Mouse (Mus musculus): ENCODE measurements around the gene Olfr705. TPM values are rescaled to one million over a fixed set of nuclear protein-coding genes. Genes with fewer than 3 reads are reported as not detected.
"Not testable (repeated sequence)": the region's sequence is repeated elsewhere in the genome, so short reads cannot be mapped to it uniquely, and the experiment has no call there.

The Olfr705 gene
- not detected for polyA plus RNA-seq (2017; shearing (Covaris generic))

DNA sequence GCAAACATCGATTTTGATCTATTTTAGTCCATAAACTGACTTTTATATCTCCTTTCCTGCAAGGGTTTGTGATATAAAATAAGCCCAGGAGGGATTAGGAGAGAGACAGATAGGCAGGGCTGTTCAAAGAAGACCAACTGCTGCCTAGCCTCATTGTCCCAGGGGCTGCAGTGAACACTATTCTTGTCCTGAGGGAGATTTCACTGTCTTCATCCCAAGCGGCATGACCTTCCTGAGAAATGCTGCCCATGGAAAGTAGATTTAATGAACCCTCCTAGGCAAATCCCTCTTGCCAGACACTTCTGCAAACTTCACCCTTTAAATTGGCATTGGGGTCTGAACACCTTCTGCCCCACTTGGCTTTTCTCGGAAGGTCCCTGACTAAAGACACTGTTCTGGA is at the start of gene Olfr705:
Gene Olfr705 (minus strand): TSS at position 101 of the 400 bp plus-strand sequence.
- ATAC-seq = no peak

DNA sequence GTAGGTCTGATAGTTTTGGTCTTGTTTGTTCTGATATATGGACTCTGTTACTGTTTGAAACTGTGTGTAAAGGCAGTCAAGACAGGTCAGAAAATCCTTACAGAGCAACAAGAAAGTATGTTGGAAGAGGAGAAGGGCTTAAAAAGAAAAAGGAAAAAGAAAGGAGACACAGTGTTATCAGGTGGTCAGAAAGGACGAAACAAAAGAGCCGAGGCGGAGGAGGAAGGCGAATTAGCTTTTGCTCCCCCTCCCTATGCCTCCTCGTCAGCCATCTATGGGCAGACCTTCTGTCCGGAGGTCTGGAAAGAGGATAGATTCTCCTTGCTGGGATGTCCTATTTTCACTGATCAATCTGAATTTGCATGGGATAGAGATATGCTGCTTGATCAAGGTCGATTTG is 44.3 kb upstream of the Olfr705 start:
- not testable (repeated sequence) for ATAC-seq

DNA sequence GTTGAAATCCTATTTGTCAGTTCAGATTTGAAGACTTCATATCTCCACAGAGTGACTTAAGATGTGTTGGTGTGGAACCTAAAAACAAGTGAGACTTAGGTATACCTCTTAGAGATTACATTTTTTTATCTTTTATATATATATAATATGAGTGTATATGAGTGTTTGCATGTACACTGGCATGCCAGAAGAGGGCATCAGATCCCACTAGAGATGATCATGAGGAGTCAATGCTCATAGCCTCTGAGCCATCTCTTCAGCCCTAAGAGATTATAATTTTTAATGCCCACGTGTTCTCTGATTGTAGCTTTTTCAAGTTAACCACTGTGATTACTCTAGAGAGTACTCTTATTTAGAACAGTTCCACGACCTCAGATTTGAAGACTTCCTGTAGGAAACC is 31.0 kb upstream of the Olfr705 start, which contains the start of gene Olfr1532-ps1:
Gene Olfr1532-ps1 (plus strand): TSS at position 326 of the 400 bp plus-strand sequence.
- no peak for ATAC-seq

DNA sequence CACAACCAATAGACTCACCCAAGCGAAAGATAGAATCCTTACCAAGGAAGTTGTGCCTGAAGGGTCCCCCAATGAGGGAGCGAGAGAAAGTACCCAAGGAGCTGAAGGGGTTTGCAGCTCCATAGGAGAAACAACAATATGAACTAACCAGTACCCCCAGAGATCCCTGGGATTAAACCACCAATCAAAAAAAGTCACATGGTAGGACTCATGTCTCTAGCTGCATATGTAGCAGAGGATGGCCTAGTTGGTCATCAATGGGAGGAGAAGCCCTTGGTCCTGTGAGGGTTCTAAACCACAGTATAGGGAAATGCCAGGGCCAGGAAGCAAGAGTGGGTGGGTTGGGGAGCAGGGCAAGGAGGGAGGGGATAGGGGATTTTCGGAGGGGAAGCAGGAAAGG is 24.4 kb upstream of the Olfr705 start, which contains the start of gene Olfr707:
Gene Olfr707 (minus strand): TSS at position 101 of the 400 bp plus-strand sequence.
- ATAC-seq = not testable (repeated sequence)

DNA sequence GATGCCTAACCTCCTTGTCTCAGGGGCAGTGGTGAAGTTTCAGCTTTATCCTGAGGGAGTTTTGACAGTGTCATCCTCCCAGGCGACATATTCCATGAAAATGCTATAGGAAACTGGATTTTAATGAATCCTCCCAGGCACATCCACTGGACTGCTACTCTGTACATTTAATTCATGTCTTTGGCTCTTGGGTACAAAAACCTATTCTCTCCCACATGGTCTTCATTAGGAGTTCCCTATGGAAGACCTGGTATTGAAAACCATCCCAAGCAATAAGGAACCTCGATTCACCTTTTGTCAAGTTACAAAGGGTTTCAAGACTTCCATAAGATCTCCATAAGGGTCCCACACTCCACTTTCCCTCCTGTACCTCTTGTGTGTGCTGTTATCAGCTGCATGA is 11.4 kb upstream of the Olfr705 start, which contains the start of gene Olfr706:
Gene Olfr706 (minus strand): TSS at position 101 of the 400 bp plus-strand sequence.
- ATAC-seq = no peak

DNA sequence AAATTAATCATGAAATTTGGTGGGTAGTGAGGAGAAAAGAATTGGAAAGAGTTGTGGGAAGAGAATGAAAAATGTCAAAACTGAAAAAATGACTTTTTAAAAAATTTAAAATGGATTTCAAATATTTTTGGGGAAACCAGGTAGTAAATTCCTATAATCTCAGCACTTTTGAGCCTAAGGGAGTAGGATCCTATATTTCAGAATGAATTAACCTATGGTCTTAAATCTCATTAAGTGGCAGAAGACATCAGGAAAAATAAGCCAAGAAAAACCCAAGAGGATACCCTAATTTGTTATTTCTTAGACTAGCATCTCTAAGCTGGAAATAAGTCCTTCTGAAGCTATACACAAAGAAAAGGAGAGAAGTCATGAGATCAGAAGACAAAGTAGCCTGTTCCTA is 13.8 kb downstream of the Olfr705 start, which contains the start of gene Olfr704:
Gene Olfr704 (plus strand): TSS at position 301 of the 400 bp plus-strand sequence.
- no peak for ATAC-seq

DNA sequence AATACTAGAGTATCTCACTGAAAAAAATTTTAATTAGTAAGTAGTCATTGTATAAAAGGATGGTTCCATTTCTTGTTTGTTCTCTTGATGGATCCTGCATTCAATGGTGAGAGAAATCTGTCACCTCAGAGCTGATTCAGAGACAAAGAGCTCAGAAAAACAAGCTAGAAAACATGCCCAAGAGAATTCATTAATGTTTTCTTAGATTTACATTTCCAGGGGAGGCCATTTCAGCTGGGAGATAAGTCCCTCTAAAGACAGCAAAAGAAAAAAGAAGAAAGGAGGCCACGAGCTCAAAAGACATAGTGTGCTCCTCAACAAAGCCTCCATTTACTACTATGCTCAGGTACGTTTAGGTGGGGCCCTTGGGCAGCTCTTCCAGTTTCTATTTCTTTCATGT is 33.6 kb downstream of the Olfr705 start, which contains the start of gene Olfr703:
Gene Olfr703 (plus strand): TSS at position 301 of the 400 bp plus-strand sequence.
- no peak for ATAC-seq

DNA sequence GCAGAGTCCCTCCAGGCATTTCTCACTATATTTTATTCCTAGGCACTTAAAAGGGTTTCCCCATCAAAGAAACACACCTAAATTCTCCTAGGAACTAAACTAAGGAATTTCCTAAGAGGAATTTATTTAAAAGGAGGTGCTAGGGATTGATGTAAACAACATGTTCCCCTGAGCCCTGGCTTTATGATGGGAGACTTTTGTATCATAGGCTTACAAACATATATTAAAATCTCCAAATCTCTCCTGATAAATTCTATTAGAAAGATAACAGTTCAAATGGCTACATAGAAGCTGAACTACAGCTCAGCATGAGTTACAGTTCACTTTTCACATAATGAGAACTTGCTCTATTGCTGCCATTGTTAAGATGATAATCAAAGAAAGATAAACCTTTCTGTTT is 42.9 kb downstream of the Olfr705 start, which contains the start of gene Olfr702:
Gene Olfr702 (minus strand): TSS at position 101 of the 400 bp plus-strand sequence.
- ATAC-seq = no peak

Other genes starting within 250 kb of the Olfr705 start
- not detected for gene Olfr693, start 196.3 kb downstream of the Olfr705 start, polyA plus RNA-seq (2017; shearing (Covaris generic))
- not detected for gene Olfr694, start 185.1 kb downstream of the Olfr705 start, polyA plus RNA-seq (2017; shearing (Covaris generic))
- not detected for gene Olfr695, start 160.5 kb downstream of the Olfr705 start, polyA plus RNA-seq (2017; shearing (Covaris generic))
- gene Olfr697, start 134.4 kb downstream of the Olfr705 start, polyA plus RNA-seq (2017; shearing (Covaris generic)) = not detected
- under 1 TPM in 1 of 2 experiments, not detected in 1; 0.23 TPM for gene Olfr698, start 121.5 kb downstream of the Olfr705 start, polyA plus RNA-seq (2017; shearing (Covaris generic))
- gene Olfr699, start 83.7 kb downstream of the Olfr705 start, polyA plus RNA-seq (2017; shearing (Covaris generic)) = not detected
- gene Olfr700, start 68.1 kb downstream of the Olfr705 start, polyA plus RNA-seq (2017; shearing (Covaris generic)) = not detected
- not detected for gene Olfr701, start 62.8 kb downstream of the Olfr705 start, polyA plus RNA-seq (2017; shearing (Covaris generic))
- gene Olfr702, start 43.0 kb downstream of the Olfr705 start, polyA plus RNA-seq (2017; shearing (Covaris generic)) = not detected
- gene Olfr703, start 33.5 kb downstream of the Olfr705 start, polyA plus RNA-seq (2017; shearing (Covaris generic)) = not detected
- not detected for gene Olfr704, start 13.7 kb downstream of the Olfr705 start, polyA plus RNA-seq (2017; shearing (Covaris generic))
- not detected for gene Olfr706, start 11.3 kb upstream of the Olfr705 start, polyA plus RNA-seq (2017; shearing (Covaris generic))
- gene Olfr707, start 24.4 kb upstream of the Olfr705 start, polyA plus RNA-seq (2017; shearing (Covaris generic)) = not detected
- gene Olfr1532-ps1, start 31.1 kb upstream of the Olfr705 start, polyA plus RNA-seq (2017; shearing (Covaris generic)) = not detected
- gene Olfr709-ps1, start 55.3 kb upstream of the Olfr705 start, polyA plus RNA-seq (2017; shearing (Covaris generic)) = not detected
- not detected for gene Olfr710, start 71.4 kb upstream of the Olfr705 start, polyA plus RNA-seq (2017; shearing (Covaris generic))
- gene Olfr6, start 87.0 kb upstream of the Olfr705 start, polyA plus RNA-seq (2017; shearing (Covaris generic)) = not detected
- gene Olfr711, start 98.6 kb upstream of the Olfr705 start, polyA plus RNA-seq (2017; shearing (Covaris generic)) = under 1 TPM in 1 of 2 experiments, not detected in 1; 0.09 TPM
- gene Olfr2, start 129.2 kb upstream of the Olfr705 start, polyA plus RNA-seq (2017; shearing (Covaris generic)) = under 1 TPM in 1 of 2 experiments, not detected in 1; 0.07 TPM
- not detected for gene Olfr713, start 154.3 kb upstream of the Olfr705 start, polyA plus RNA-seq (2017; shearing (Covaris generic))
- not detected for gene Olfr714, start 194.1 kb upstream of the Olfr705 start, polyA plus RNA-seq (2017; shearing (Covaris generic))
- not detected for gene Olfr17, start 216.3 kb upstream of the Olfr705 start, polyA plus RNA-seq (2017; shearing (Covaris generic))
- under 1 TPM in 1 of 2 experiments, not detected in 1; 0.16 TPM for gene Olfr715b, start 233.5 kb upstream of the Olfr705 start, polyA plus RNA-seq (2017; shearing (Covaris generic))